Mouse (Mus musculus) layer of hippocampus, postnatal 25 days (tissue): ENCODE results near the gene Slc35f5. TPM values are rescaled to one million over a fixed set of nuclear protein-coding genes. Genes with fewer than 3 reads are reported as not detected.
"Not testable (repeated sequence)": the region's sequence is repeated elsewhere in the genome, so short reads cannot be mapped to it uniquely, and the experiment has no call there.

Source experiments
- DNase-seq, 2 experiments: peaks; one replicate each; pipeline ENCODE4 v3.0.0; 2022; ENCODE audit warnings: mixed read lengths in 2 of 2, low spot score in 1 of 2; ENCODE audit errors: extremely low spot score in 1 of 2
- total RNA-seq, 2 experiments: library from RNA; stranded (reverse); gene quantifications; 2 replicates each; pipeline ENCODE4 v1.2.3; 2021

The Slc35f5 gene
- total RNA-seq: 10 to 100 TPM; 28.2 to 32.4 TPM

DNA sequence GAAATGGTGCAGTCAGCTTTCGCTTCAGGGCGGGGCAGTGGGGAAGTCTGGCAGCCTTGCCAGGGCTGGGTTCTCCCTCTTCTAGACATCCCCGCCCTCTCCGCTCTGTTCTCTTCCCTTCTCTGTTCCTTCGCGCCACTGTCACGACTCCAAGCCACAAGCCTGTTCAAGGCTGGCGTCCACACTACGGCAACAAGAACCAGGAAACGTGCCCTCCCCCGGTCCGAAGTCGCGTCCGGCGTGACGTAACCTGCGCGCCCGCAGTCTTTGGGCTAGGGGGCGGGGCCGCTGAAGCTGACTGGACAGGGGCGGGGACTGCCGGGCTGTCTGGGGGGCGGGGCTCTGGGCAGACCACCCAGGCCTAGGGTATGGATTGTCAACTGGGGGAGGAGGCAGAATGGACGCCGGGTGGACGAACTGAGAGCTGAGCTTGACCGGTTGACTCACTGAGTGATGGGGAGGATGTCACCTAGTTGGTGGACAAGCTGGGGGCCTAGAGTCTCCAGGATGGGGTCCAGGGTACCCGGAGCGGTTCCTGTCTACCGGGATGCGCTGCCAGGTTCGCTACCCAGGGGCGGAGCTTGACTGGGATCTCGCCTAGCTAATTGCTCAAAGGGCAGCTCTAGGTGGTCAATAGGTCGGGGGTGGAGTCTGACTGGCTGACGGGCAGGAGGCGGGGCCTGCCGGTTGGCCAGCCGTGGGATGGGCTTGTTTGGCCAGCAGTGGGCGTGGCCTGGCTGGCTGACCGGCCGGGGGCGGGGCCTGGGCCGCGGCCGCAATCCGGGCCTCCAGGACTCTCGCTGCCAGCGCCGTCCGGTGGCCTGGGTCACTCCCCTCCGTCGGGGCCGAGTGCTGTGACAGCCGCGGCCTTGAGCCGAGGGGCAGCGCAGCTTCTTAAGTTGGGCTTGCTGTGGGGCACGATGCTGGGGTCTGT lies at the start of gene Slc35f5:
Gene Slc35f5, plus strand, starts transcription at position 337 of the 934 bp plus-strand sequence.
- peak; percentile 89 to 94 for DNase-seq

- no peak for DNase-seq
These were observed 45.7 kb upstream of the Slc35f5 start for GRCm38 (mm10) chr1:125514706-125515105.

GRCm38 (mm10) chr1:125516910-125517659 lies 43.3 kb upstream of the Slc35f5 start:
- no peak for DNase-seq

- no peak for DNase-seq
These were observed 41.2 kb upstream of the Slc35f5 start for GRCm38 (mm10) chr1:125519107-125519611.

- no peak for DNase-seq
These were observed 34.3 kb upstream of the Slc35f5 start for GRCm38 (mm10) chr1:125525965-125526665.

GRCm38 (mm10) chr1:125526666-125527004 lies 33.8 kb upstream of the Slc35f5 start:
- DNase-seq: no peak

GRCm38 (mm10) chr1:125527364-125527763 lies 33.0 kb upstream of the Slc35f5 start:
- DNase-seq: no peak

- DNase-seq: not testable (repeated sequence)
These were observed 27.0 kb upstream of the Slc35f5 start for GRCm38 (mm10) chr1:125533180-125533912.

- no peak for DNase-seq
These were observed 23.3 kb upstream of the Slc35f5 start for GRCm38 (mm10) chr1:125537131-125537530.

DNA sequence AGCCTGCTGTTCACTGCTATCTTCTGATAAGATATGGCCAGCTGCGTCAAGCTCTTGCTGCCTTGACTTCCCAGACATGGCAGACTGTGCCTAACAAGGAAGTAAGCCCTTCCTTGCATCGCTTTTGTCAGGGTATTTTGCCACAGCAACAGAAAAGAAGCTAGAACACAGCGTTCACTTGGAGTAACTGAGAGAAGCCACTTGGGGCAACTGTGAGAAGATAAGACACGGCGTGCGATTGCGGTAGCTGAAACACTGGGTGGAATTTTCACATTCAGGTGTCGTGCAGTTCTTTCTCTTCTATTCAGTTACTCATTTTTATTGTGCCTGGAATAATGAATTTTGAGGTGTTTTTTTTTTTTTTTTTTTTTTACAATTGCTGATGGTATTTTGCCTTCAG lies 22.6 kb upstream of the Slc35f5 start:
- DNase-seq: no peak

DNA sequence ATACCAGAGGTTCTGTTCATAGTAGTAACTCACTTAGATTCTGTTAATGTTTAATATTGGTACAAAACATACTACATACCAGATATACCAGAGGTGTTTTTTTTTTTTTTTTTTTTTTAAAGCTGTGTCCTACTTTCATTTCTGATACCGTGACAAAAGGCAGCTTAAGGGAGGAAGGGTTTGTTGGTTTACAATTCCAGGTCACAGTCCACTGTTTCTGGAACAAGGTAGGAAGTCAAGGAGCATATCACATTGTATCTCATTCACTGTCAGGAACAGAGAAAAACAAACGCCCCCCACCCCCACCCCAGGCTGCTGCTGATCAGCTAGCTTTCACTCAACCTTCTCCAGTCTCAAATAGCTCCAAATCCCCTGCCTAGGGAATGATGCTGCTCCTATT lies 21.1 kb upstream of the Slc35f5 start:
- no peak for DNase-seq

GRCm38 (mm10) chr1:125542008-125542999 lies 18.1 kb upstream of the Slc35f5 start:
- no peak for DNase-seq

DNA sequence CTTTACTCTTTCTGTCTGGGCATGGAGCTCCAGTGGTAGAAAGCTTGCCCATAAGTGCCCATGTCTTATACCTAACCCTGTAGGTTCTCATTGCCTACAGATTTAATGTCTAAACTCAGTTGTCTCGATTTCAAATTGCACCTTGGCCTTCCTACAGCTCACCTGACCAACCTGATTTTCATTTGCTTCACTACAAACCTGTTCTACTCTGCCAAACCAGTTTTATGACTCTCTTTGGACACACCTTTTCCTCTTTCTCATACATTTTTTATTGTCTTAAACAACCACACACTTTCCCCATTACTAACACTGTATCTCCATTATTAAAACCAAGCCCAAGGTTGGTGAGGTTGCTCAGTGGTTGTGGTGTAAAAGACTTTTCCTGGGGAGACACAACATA lies 10.5 kb upstream of the Slc35f5 start:
- no peak for DNase-seq

GRCm38 (mm10) chr1:125550359-125550758 lies 10.0 kb upstream of the Slc35f5 start:
- no peak for DNase-seq

- no peak for DNase-seq
These were observed 8.8 kb upstream of the Slc35f5 start for GRCm38 (mm10) chr1:125551564-125551963.

DNA sequence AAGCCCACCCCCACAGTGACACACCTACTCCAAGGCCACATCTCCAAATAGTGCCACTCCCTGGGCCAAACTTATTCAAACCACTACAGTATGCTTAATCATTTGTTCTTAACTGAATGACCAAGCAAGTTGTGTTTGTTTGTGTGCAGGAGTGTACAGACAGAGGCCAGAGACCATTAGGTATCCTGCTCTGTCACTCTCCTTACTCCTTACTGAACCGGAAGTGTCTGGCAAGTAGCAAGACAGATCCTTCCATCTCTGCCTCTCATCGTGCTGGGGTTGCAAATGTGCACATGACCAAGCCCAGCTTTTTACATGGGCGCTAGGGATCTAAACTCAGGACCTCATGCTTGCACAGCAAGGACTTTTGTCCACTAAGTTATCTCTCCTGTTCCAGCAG lies 1.1 kb upstream of the Slc35f5 start:
- no peak for DNase-seq

- no peak for DNase-seq
These were observed 674 bp upstream of the Slc35f5 start for GRCm38 (mm10) chr1:125559721-125560120.

DNA sequence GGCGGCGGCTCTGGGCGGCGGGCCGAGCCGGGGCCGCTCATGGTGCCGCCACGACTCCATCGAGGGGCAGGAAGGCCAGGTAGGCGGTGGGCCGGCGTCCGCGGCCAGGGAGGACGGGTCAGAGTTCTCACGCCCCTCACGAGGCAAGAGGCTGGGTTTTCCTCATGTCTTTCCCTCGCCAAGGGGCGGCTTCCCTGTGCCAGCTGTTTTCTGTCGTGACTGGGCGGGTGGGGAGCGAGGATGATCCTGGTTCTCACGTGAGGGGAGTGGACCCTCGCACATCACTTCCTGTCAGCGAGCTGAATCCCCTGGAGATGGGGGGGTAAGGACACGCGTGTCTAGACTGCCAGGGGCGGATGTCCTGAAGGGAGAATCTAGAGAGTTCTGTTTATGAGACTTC lies 811 bp downstream of the Slc35f5 start:
- peak in 1 of 2 experiments; percentile 30 for DNase-seq

DNA sequence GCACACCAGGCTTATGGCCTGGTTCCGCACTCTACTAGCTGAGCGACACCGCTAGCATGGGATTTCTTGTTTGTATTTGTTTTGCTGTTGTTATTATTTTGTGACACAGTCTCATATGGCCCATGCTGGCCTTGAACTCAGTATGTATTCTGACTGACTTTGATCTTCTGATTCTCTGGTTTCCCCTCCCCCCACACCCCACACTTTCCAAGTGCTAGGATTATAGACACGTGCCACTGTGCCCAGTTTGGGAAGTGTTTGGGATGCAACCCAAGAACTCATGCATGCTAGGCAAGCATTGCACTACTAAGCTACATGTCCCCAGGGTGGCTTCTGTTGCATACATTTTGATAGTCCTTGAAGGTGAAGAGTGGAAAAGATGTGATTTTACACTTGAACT lies 1.4 kb downstream of the Slc35f5 start:
- no peak for DNase-seq
